Mouse (Mus musculus) CH12.LX (cell line): ENCODE data around the gene Tmed2. TPM values are rescaled to one million over a fixed set of nuclear protein-coding genes. Genes with fewer than 3 reads are reported as not detected.

Experiments used
- DNase-seq: peaks from one replicate; pipeline ENCODE4 v3.0.0-alpha.2; 2013; ENCODE audit errors: extremely low read depth
- H3K27ac ChIP-seq: 2 replicates; pipeline ENCODE4 v1.5.1; 2012; ENCODE audit warnings: low read depth, mild to moderate bottlenecking, control low read depth, moderate library complexity; ENCODE audit not compliant: insufficient read depth
- H3K27me3 ChIP-seq: replicated peaks from 2 replicates; pipeline ENCODE3; 2012; ENCODE audit warnings: inconsistent platforms
- H3K36me3 ChIP-seq, 2 experiments: replicated peaks in 1 of 2; 2 replicates each; pipeline versions ENCODE3 to v1.6.1; 2012; ENCODE audit warnings: inconsistent platforms in 1 of 2, low read length in 1 of 2, mild to moderate bottlenecking in 1 of 2, mixed read lengths in 1 of 2, moderate library complexity in 1 of 2; ENCODE audit not compliant: control insufficient read depth in 1 of 2, insufficient read depth in 1 of 2
- H3K4me1 ChIP-seq, 2 experiments: 2 replicates each; pipeline ENCODE4 v1.6.1; 2012; ENCODE audit warnings: inconsistent platforms in 1 of 2, moderate library complexity in 1 of 2; ENCODE audit not compliant: insufficient read depth in 2 of 2, control insufficient read depth in 1 of 2
- H3K4me2 ChIP-seq: 2 replicates; pipeline ENCODE4 v1.6.1; 2012; ENCODE audit warnings: low read depth, mild to moderate bottlenecking, control low read depth; ENCODE audit not compliant: poor library complexity, insufficient read depth, severe bottlenecking
- H3K4me3 ChIP-seq, 3 experiments: fragments of 150-350 bp in 1 of 3; sonication (generic) in 1 of 3; replicated peaks in 1 of 3; 2 replicates each; pipeline versions ENCODE3 to v1.5.1; 2011 to 2012; ENCODE audit warnings: low read depth in 2 of 3, low read length in 2 of 3, mild to moderate bottlenecking in 2 of 3, moderate library complexity in 2 of 3, control low read depth in 1 of 3, improper control_type of control experiment in 1 of 3, inconsistent platforms in 1 of 3, mixed read lengths in 1 of 3; ENCODE audit not compliant: poor library complexity in 1 of 3
- H3K79me2 ChIP-seq: replicated peaks from 2 replicates; pipeline ENCODE4 v1.6.1; 2012; ENCODE audit warnings: mild to moderate bottlenecking, moderate library complexity; ENCODE audit not compliant: control insufficient read depth, poor library complexity, insufficient read depth, severe bottlenecking; ENCODE audit errors: extremely low read depth
- H3K9ac ChIP-seq: 2 replicates; pipeline ENCODE4 v1.6.1; 2012; ENCODE audit warnings: low read depth, mild to moderate bottlenecking, control low read depth, moderate library complexity; ENCODE audit not compliant: insufficient read depth
- H3K9me3 ChIP-seq: replicated peaks from 2 replicates; pipeline ENCODE3; 2012; ENCODE audit warnings: low read length, inconsistent platforms, mixed read lengths
- BHLHE40 ChIP-seq: IDR thresholded peaks from 2 replicates; pipeline ENCODE4 v1.6.1; 2011; ENCODE audit warnings: mild to moderate bottlenecking, low read depth, low read length, improper control_type of control experiment
- CHD1 ChIP-seq: IDR thresholded peaks from 2 replicates; pipeline ENCODE4 v1.6.1; 2012; ENCODE audit warnings: low read depth, low read length, improper control_type of control experiment, inconsistent platforms
- CHD2 ChIP-seq: IDR thresholded peaks from 2 replicates; pipeline ENCODE4 v1.6.1; 2011; ENCODE audit warnings: low read length, improper control_type of control experiment
- CTCF ChIP-seq, 2 experiments: IDR thresholded peaks in 1 of 2; conservative IDR thresholded peaks in 1 of 2; 2 replicates each; pipeline ENCODE4 v1.5.1; 2011 to 2012; ENCODE audit warnings: low read depth in 2 of 2, low read length in 2 of 2, improper control_type of control experiment in 1 of 2, inconsistent platforms in 1 of 2, mild to moderate bottlenecking in 1 of 2, moderate library complexity in 1 of 2
- E2F4 ChIP-seq: IDR thresholded peaks from 2 replicates; pipeline ENCODE4 v1.6.1; 2011; ENCODE audit warnings: low read depth, low read length, improper control_type of control experiment; ENCODE audit not compliant: insufficient replicate concordance
- ELF1 ChIP-seq: IDR thresholded peaks from 2 replicates; pipeline ENCODE4 v1.6.1; 2014; ENCODE audit warnings: low read depth, mild to moderate bottlenecking, inconsistent platforms, low read length, improper control_type of control experiment
- EP300 ChIP-seq: IDR thresholded peaks from 2 replicates; pipeline ENCODE4 v1.6.1; 2011; ENCODE audit warnings: low read length, improper control_type of control experiment
- ETS1 ChIP-seq: conservative IDR thresholded peaks from 2 replicates; pipeline ENCODE4 v1.6.1; 2012; ENCODE audit warnings: low read depth, mild to moderate bottlenecking, inconsistent platforms, low read length, improper control_type of control experiment, moderate library complexity
- GABPA ChIP-seq: IDR thresholded peaks from 2 replicates; pipeline ENCODE4 v1.6.1; 2012; ENCODE audit warnings: low read depth, low read length, improper control_type of control experiment, inconsistent platforms; ENCODE audit not compliant: insufficient replicate concordance
- HCFC1 ChIP-seq: IDR thresholded peaks from 2 replicates; pipeline ENCODE4 v1.6.1; 2012; ENCODE audit warnings: low read depth, mild to moderate bottlenecking, inconsistent platforms, low read length, improper control_type of control experiment
- IRF4 ChIP-seq: IDR thresholded peaks from 2 replicates; pipeline ENCODE4 v1.6.1; 2014; ENCODE audit warnings: low read depth, mild to moderate bottlenecking, inconsistent platforms, low read length, improper control_type of control experiment
- JUN ChIP-seq: IDR thresholded peaks from 2 replicates; pipeline ENCODE4 v1.6.1; 2011; ENCODE audit warnings: low read depth, mild to moderate bottlenecking, low read length, improper control_type of control experiment, moderate library complexity; ENCODE audit not compliant: insufficient read depth
- JUND ChIP-seq: conservative IDR thresholded peaks from 2 replicates; pipeline ENCODE4 v1.6.1; 2011; ENCODE audit warnings: low read depth, low read length, improper control_type of control experiment
- KAT2A ChIP-seq: IDR thresholded peaks from 2 replicates; pipeline ENCODE4 v1.6.1; 2012; ENCODE audit warnings: low read length, improper control_type of control experiment, inconsistent platforms; ENCODE audit not compliant: insufficient replicate concordance
- MAFK ChIP-seq: IDR thresholded peaks from 2 replicates; pipeline ENCODE4 v1.6.1; 2011; ENCODE audit warnings: low read length, improper control_type of control experiment; ENCODE audit not compliant: insufficient replicate concordance
- MAX ChIP-seq: IDR thresholded peaks from 2 replicates; pipeline ENCODE4 v1.6.1; 2011; ENCODE audit warnings: low read length, improper control_type of control experiment
- MAZ ChIP-seq: IDR thresholded peaks from 2 replicates; pipeline ENCODE4 v1.6.1; 2012; ENCODE audit warnings: low read depth, mild to moderate bottlenecking, inconsistent platforms, low read length, improper control_type of control experiment, moderate library complexity
- MEF2A ChIP-seq: IDR thresholded peaks from 2 replicates; pipeline ENCODE4 v1.6.1; 2014; ENCODE audit warnings: low read depth, mild to moderate bottlenecking, inconsistent platforms, low read length, improper control_type of control experiment, borderline replicate concordance
- MXI1 ChIP-seq: IDR thresholded peaks from 2 replicates; pipeline ENCODE4 v1.6.1; 2011; ENCODE audit warnings: mild to moderate bottlenecking, low read depth, low read length, improper control_type of control experiment
- MYC ChIP-seq: IDR thresholded peaks from 2 replicates; pipeline ENCODE4 v1.6.1; 2011; ENCODE audit warnings: low read depth, mild to moderate bottlenecking, improper control_type of control experiment, low read length
- NELFE ChIP-seq: IDR thresholded peaks from 2 replicates; pipeline ENCODE4 v1.6.1; 2011; ENCODE audit warnings: low read depth, low read length, improper control_type of control experiment
- NRF1 ChIP-seq: IDR thresholded peaks from 2 replicates; pipeline ENCODE4 v1.6.1; 2014; ENCODE audit warnings: low read depth, mild to moderate bottlenecking, inconsistent platforms, low read length, improper control_type of control experiment, moderate library complexity
- PAX5 ChIP-seq: IDR thresholded peaks from 2 replicates; pipeline ENCODE4 v1.6.1; 2012; ENCODE audit warnings: low read length, inconsistent platforms, mixed read lengths
- POLR2A ChIP-seq: IDR thresholded peaks from 2 replicates; pipeline ENCODE4 v1.6.1; 2011; ENCODE audit warnings: low read depth, mild to moderate bottlenecking, improper control_type of control experiment, low read length
- POLR2AphosphoS2 ChIP-seq: IDR thresholded peaks from 2 replicates; pipeline ENCODE4 v1.6.1; 2011; ENCODE audit warnings: low read depth, low read length, improper control_type of control experiment
- RAD21 ChIP-seq: IDR thresholded peaks from 2 replicates; pipeline ENCODE4 v1.6.1; 2011; ENCODE audit warnings: low read depth, mild to moderate bottlenecking, low read length, improper control_type of control experiment, moderate library complexity
- RCOR1 ChIP-seq: conservative IDR thresholded peaks from 2 replicates; pipeline ENCODE4 v1.6.1; 2012; ENCODE audit warnings: low read depth, mild to moderate bottlenecking, inconsistent platforms, low read length, improper control_type of control experiment
- SMC3 ChIP-seq: IDR thresholded peaks from 2 replicates; pipeline ENCODE4 v1.6.1; 2011; ENCODE audit warnings: low read depth, low read length, improper control_type of control experiment
- TBP ChIP-seq: conservative IDR thresholded peaks from 2 replicates; pipeline ENCODE4 v1.6.1; 2011; ENCODE audit warnings: low read depth, low read length, improper control_type of control experiment
- TCF12 ChIP-seq: IDR thresholded peaks from 2 replicates; pipeline ENCODE4 v1.6.1; 2014; ENCODE audit warnings: low read depth, mild to moderate bottlenecking, inconsistent platforms, low read length, improper control_type of control experiment
- UBTF ChIP-seq: IDR thresholded peaks from 2 replicates; pipeline ENCODE4 v1.6.1; 2012; ENCODE audit warnings: low read depth, mild to moderate bottlenecking, inconsistent platforms, low read length, improper control_type of control experiment, moderate library complexity
- USF1 ChIP-seq: IDR thresholded peaks from 2 replicates; pipeline ENCODE4 v1.6.1; 2014; ENCODE audit warnings: low read depth, mild to moderate bottlenecking, inconsistent platforms, low read length, improper control_type of control experiment
- USF2 ChIP-seq: conservative IDR thresholded peaks from 2 replicates; pipeline ENCODE4 v1.6.1; 2011; ENCODE audit warnings: low read depth, low read length, improper control_type of control experiment
- ZC3H11A ChIP-seq: IDR thresholded peaks from 2 replicates; pipeline ENCODE4 v1.6.1; 2012; ENCODE audit warnings: low read depth, mild to moderate bottlenecking, inconsistent platforms, low read length, improper control_type of control experiment
- ZKSCAN1 ChIP-seq: IDR thresholded peaks from 2 replicates; pipeline ENCODE4 v1.6.1; 2012; ENCODE audit warnings: low read depth, inconsistent platforms, low read length, improper control_type of control experiment, borderline replicate concordance
- ZMIZ1 ChIP-seq: IDR thresholded peaks from 2 replicates; pipeline ENCODE4 v1.6.1; 2012; ENCODE audit warnings: low read depth, mild to moderate bottlenecking, inconsistent platforms, low read length, improper control_type of control experiment
- ZNF384 ChIP-seq: IDR thresholded peaks from 2 replicates; pipeline ENCODE4 v1.6.1; 2012; ENCODE audit warnings: low read depth, low read length, improper control_type of control experiment, inconsistent platforms
- dilution Hi-C: fragments of 300-500 bp; cut with MboI; formaldehyde crosslinking; loops from 2 replicates; pipeline ENCODE4 v1.14.3; 2020; ENCODE audit warnings: low sequenced_read_pairs; ENCODE audit not compliant: extremely low pct_unique_long_range_greater_than_20kb, extremely low pct_ligation_motif_present
- in situ Hi-C: fragments of 300-500 bp; cut with MboI; formaldehyde crosslinking; loops from 3 replicates; pipeline ENCODE4 v1.14.3; 2019; ENCODE audit warnings: low sequenced_read_pairs, low pct_ligation_motif_present, low pct_unique_long_range_greater_than_20kb, mixed read lengths
- polyA plus RNA-seq: library from polyadenylated mRNA; unstranded; fragments of >175 nt; gene quantifications from 2 replicates; pipeline ENCODE4 v1.2.1, GENCODE M21; 2012; ENCODE audit warnings: low read depth; ENCODE audit not compliant: insufficient read length
- total RNA-seq, 2 experiments: library from RNA; depleted of rRNA; stranded (reverse); fragments of 300-350 nt in 1 of 2; fragments of >200 nt in 1 of 2; gene quantifications; 2 replicates each; pipeline ENCODE4 v1.2.3; 2012 to 2014

Gene Tmed2
- total and polyA plus RNA-seq, 3 experiments: 205 to 769 (median 301) TPM

GRCm38 (mm10) chr5:124521588-124521987 lies 18.9 kb upstream of the Tmed2 start:
- peaks cover 4% of the 10 kb centered on the region for H3K9me3 ChIP-seq
- DNase-seq: peak; percentile 64
- H3K4me2 ChIP-seq: peak overlapping the region; percentile 9; the same call in 1 of the 2 replicates
- dilution Hi-C loops (no loop called here), in situ Hi-C loops (no loop called here)
- H3K27me3 ChIP-seq: no peaks in the 10 kb centered on the region
- peaks cover 0 to 7% of the 10 kb centered on the region in 2 experiments for H3K36me3 ChIP-seq
- TF ChIP-seq MAFK (0 out of 2 replicates have a peak, but pooled peaks have one; percentile 5), MXI1 (0 out of 2 replicates have a peak, but pooled peaks have one; percentile 29), ZNF384 (peak; percentile 64; the same call in 1 of the 2 replicates), NELFE (no peak), TCF12 (peak; percentile 42; the same call in 1 of the 2 replicates), CHD1 (no peak), USF2 (no peak), CHD2 (peak; percentile 64), MYC (no peak), ZMIZ1 (no peak), MAX (0 out of 2 replicates have a peak, but pooled peaks have one; percentile 37), KAT2A (no peak), USF1 (no peak; the same call in 1 of the 2 replicates), ELF1 (no peak), JUND (no peak; the same call in 1 of the 2 replicates), POLR2AphosphoS2 (no peak), UBTF (no peak), E2F4 (no peak), RCOR1 (peak; percentile 83; the same call in 1 of the 2 replicates), RAD21 (no peak), GABPA (no peak), NRF1 (no peak), ZC3H11A (no peak), PAX5 (no peak), BHLHE40 (peak; percentile 94), HCFC1 (no peak; the same call in 1 of the 2 replicates), EP300 (peak; percentile 82), ETS1 (peak; percentile 59; the same call in 1 of the 2 replicates), ZKSCAN1 (no peak), TBP (0 out of 2 replicates have a peak, but pooled peaks have one; percentile 41), IRF4 (peak; percentile 95), JUN (no peak), POLR2A (no peak), MAZ (0 out of 2 replicates have a peak, but pooled peaks have one; percentile 33), CTCF (conservative IDR thresholded peaks at IDR 0.05 in 1 of 2, IDR thresholded peaks at IDR 0.05 in 1 of 2; ENCODE audit: low read depth in 2 of 2, low read length in 2 of 2) (no peak), MEF2A (0 out of 2 replicates have a peak, but pooled peaks have one; percentile 51), SMC3 (peak; percentile 7; the same call in 1 of the 2 replicates)
- H3K9ac ChIP-seq: no peak overlapping the region
- no peaks in the 10 kb centered on the region for H3K79me2 ChIP-seq
- no peak overlapping the region for H3K27ac ChIP-seq
- peaks cover 13 to 14% of the 10 kb centered on the region in 2 experiments for H3K4me1 ChIP-seq
- no peak overlapping the region for H3K4me3 ChIP-seq
